Mouse (Mus musculus): ENCODE results near the gene Lsr.

Lsr gene

GRCm38 (mm10) chr7:30973251-30973500 lies at the start of gene Lsr:
Gene Lsr (minus strand): TSS chr7:30973464.
- DNase-seq (ENCODE audit: low spot score in 2 of 2): no peak

GRCm38 (mm10) chr7:31017104-31017901 lies 44.0 kb upstream of the Lsr start:
- DNase-seq (ENCODE audit: low spot score in 2 of 2): peak; percentile 72 to 88

GRCm38 (mm10) chr7:31012971-31013370 lies 39.7 kb upstream of the Lsr start:
- no peak for DNase-seq (ENCODE audit: low spot score in 2 of 2)

GRCm38 (mm10) chr7:31008889-31009288 lies 35.6 kb upstream of the Lsr start:
- no peak for DNase-seq (ENCODE audit: low spot score in 2 of 2)

- DNase-seq (ENCODE audit: low spot score in 2 of 2): no peak
Measured at GRCm38 (mm10) chr7:31008175-31008574, 34.9 kb upstream of the Lsr start.

- no peak for DNase-seq (ENCODE audit: low spot score in 2 of 2)
Measured at GRCm38 (mm10) chr7:31007775-31008174, 34.5 kb upstream of the Lsr start.

- no peak for DNase-seq (ENCODE audit: low spot score in 2 of 2)
Measured at GRCm38 (mm10) chr7:31002650-31003049, 29.4 kb upstream of the Lsr start.

GRCm38 (mm10) chr7:31000505-31001020 lies 27.3 kb upstream of the Lsr start:
- DNase-seq (ENCODE audit: low spot score in 2 of 2): peak; percentile 5 to 26

GRCm38 (mm10) chr7:30996491-30996890 lies 23.2 kb upstream of the Lsr start:
- DNase-seq (ENCODE audit: low spot score in 2 of 2): no peak

GRCm38 (mm10) chr7:30993986-30994385 lies 20.7 kb upstream of the Lsr start:
- no peak for DNase-seq (ENCODE audit: low spot score in 2 of 2)

- DNase-seq (ENCODE audit: low spot score in 2 of 2): no peak
Measured at GRCm38 (mm10) chr7:30992148-30992547, 18.9 kb upstream of the Lsr start.

GRCm38 (mm10) chr7:30988519-30989162 lies 15.4 kb upstream of the Lsr start:
- no peak for DNase-seq (ENCODE audit: low spot score in 2 of 2)

- DNase-seq (ENCODE audit: low spot score in 2 of 2): no peak
Measured at GRCm38 (mm10) chr7:30985357-30985756, 12.1 kb upstream of the Lsr start.

GRCm38 (mm10) chr7:30981703-30982102 lies 8.4 kb upstream of the Lsr start:
- no peak for DNase-seq (ENCODE audit: low spot score in 2 of 2)

GRCm38 (mm10) chr7:30973501-30974289 lies 431 bp upstream of the Lsr start, which contains the start of gene Fam187b:
Gene Fam187b (plus strand): TSS chr7:30973790.
- peak; percentile 66 to 72 for DNase-seq (ENCODE audit: low spot score in 2 of 2)

- DNase-seq (ENCODE audit: low spot score in 2 of 2): no peak
Measured at GRCm38 (mm10) chr7:30972426-30973250, 626 bp downstream of the Lsr start.

GRCm38 (mm10) chr7:30971901-30972300 lies 1.4 kb downstream of the Lsr start:
- no peak for DNase-seq (ENCODE audit: low spot score in 2 of 2)

GRCm38 (mm10) chr7:30969174-30969573 lies 4.1 kb downstream of the Lsr start:
- DNase-seq (ENCODE audit: low spot score in 2 of 2): no peak

- DNase-seq (ENCODE audit: low spot score in 2 of 2): no peak
Measured at GRCm38 (mm10) chr7:30968611-30969010, 4.7 kb downstream of the Lsr start.

- no peak for DNase-seq (ENCODE audit: low spot score in 2 of 2)
Measured at GRCm38 (mm10) chr7:30966657-30967056, 6.6 kb downstream of the Lsr start.

- DNase-seq (ENCODE audit: low spot score in 2 of 2): no peak
Measured at GRCm38 (mm10) chr7:30965677-30966076, 7.6 kb downstream of the Lsr start.

- no peak for DNase-seq (ENCODE audit: low spot score in 2 of 2)
Measured at GRCm38 (mm10) chr7:30964366-30964765, 8.9 kb downstream of the Lsr start.
